Mouse (Mus musculus): ENCODE measurements at regions not wholly inside any gene's neighbourhood (a gene's known extent, or its start where the extent isn't known, plus 50 kb on each side); places are given as distances from the start of the nearest gene placed in this dataset.
"Not testable (repeated sequence)": the region's sequence is repeated elsewhere in the genome, so short reads cannot be mapped to it uniquely, and the experiment has no call there.

- no peak overlapping the region for H3K4me2 ChIP-seq (ENCODE audit: low read depth, low read length)
- no peaks in the 10 kb centered on the region for H3K9me3 ChIP-seq (ENCODE audit: control insufficient read depth, low read length)
- H3K36me3 ChIP-seq (ENCODE audit: control insufficient read depth, insufficient read depth, low read length) = no peaks in the 10 kb centered on the region
- no peak overlapping the region for H3K4me3 ChIP-seq (ENCODE audit: low read length)
- H3K27me3 ChIP-seq (ENCODE audit: control insufficient read depth, insufficient read depth, low read depth, low read length) = no peaks in the 10 kb centered on the region
- WGBS = 77% methylated on average over 4 of the region's 4 CpGs
- no peak overlapping the region for H3K27ac ChIP-seq (ENCODE audit: low read length)
- no peak for ATAC-seq (ENCODE audit: low read depth)
- H3K9ac ChIP-seq (ENCODE audit: low read length) = no peak overlapping the region
- peaks cover 18% of the 10 kb centered on the region for H3K4me1 ChIP-seq (replicated peaks; ENCODE audit: control insufficient read depth, insufficient read depth, low read length)
Measured at GRCm38 (mm10) chr13:97363214-97363613, 122.3 kb downstream of the Enc1 start.

GRCm38 (mm10) chr13:97360551-97360950 is 119.6 kb downstream of the Enc1 start:
- Histone ChIP-seq H3K4me2 (ENCODE audit: low read depth, low read length) (no peak overlapping the region), H3K4me1 (replicated peaks; ENCODE audit: control insufficient read depth, insufficient read depth, low read length) (peaks cover 13% of the 10 kb centered on the region), H3K4me3 (ENCODE audit: low read length) (no peak overlapping the region), H3K36me3 (ENCODE audit: control insufficient read depth, insufficient read depth, low read length) (no peaks in the 10 kb centered on the region), H3K27me3 (ENCODE audit: control insufficient read depth, insufficient read depth, low read depth, low read length) (no peaks in the 10 kb centered on the region), H3K27ac (ENCODE audit: low read length) (no peak overlapping the region), H3K9me3 (ENCODE audit: control insufficient read depth, low read length) (no peaks in the 10 kb centered on the region), H3K9ac (ENCODE audit: low read length) (no peak overlapping the region)
- WGBS = 28% methylated on average over 9 of the region's 9 CpGs
- ATAC-seq (ENCODE audit: low read depth) = no peak

- Histone ChIP-seq H3K27me3 (ENCODE audit: control insufficient read depth, insufficient read depth, low read depth, low read length) (no peaks in the 10 kb centered on the region), H3K27ac (ENCODE audit: low read length) (no peak overlapping the region), H3K36me3 (ENCODE audit: control insufficient read depth, insufficient read depth, low read length) (no peaks in the 10 kb centered on the region), H3K9me3 (ENCODE audit: control insufficient read depth, low read length) (no peaks in the 10 kb centered on the region), H3K4me1 (replicated peaks; ENCODE audit: control insufficient read depth, insufficient read depth, low read length) (peaks cover 7% of the 10 kb centered on the region), H3K9ac (ENCODE audit: low read length) (no peak overlapping the region), H3K4me2 (ENCODE audit: low read depth, low read length) (no peak overlapping the region), H3K4me3 (ENCODE audit: low read length) (no peak overlapping the region)
- ATAC-seq (ENCODE audit: low read depth) = no peak
- WGBS = 85% methylated on average over 8 of the region's 8 CpGs
Measured at GRCm38 (mm10) chr13:97358781-97359305, 117.9 kb downstream of the Enc1 start.

GRCm38 (mm10) chr13:97358261-97358660 is 117.4 kb downstream of the Enc1 start:
- Histone ChIP-seq H3K27me3 (ENCODE audit: control insufficient read depth, insufficient read depth, low read depth, low read length) (no peaks in the 10 kb centered on the region), H3K9me3 (ENCODE audit: control insufficient read depth, low read length) (no peaks in the 10 kb centered on the region), H3K4me1 (replicated peaks; ENCODE audit: control insufficient read depth, insufficient read depth, low read length) (peaks cover 5% of the 10 kb centered on the region), H3K9ac (ENCODE audit: low read length) (no peak overlapping the region), H3K4me3 (ENCODE audit: low read length) (no peak overlapping the region), H3K27ac (ENCODE audit: low read length) (no peak overlapping the region), H3K36me3 (ENCODE audit: control insufficient read depth, insufficient read depth, low read length) (no peaks in the 10 kb centered on the region), H3K4me2 (ENCODE audit: low read depth, low read length) (no peak overlapping the region)
- no peak for ATAC-seq (ENCODE audit: low read depth)
- 64% methylated on average over 6 of the region's 6 CpGs for WGBS

GRCm38 (mm10) chr13:97356923-97357807 is 116.3 kb downstream of the Enc1 start:
- Histone ChIP-seq H3K27ac (ENCODE audit: low read length) (no peak overlapping the region), H3K4me1 (replicated peaks; ENCODE audit: control insufficient read depth, insufficient read depth, low read length) (peaks cover 5% of the 10 kb centered on the region), H3K4me3 (ENCODE audit: low read length) (no peak overlapping the region), H3K4me2 (ENCODE audit: low read depth, low read length) (no peak overlapping the region), H3K9ac (ENCODE audit: low read length) (no peak overlapping the region), H3K27me3 (ENCODE audit: control insufficient read depth, insufficient read depth, low read depth, low read length) (no peaks in the 10 kb centered on the region), H3K9me3 (ENCODE audit: control insufficient read depth, low read length) (no peaks in the 10 kb centered on the region), H3K36me3 (ENCODE audit: control insufficient read depth, insufficient read depth, low read length) (no peaks in the 10 kb centered on the region)
- ATAC-seq (ENCODE audit: low read depth) = no peak; the same call in 1 of the 2 replicates
- 37% methylated on average over 13 of the region's 13 CpGs for WGBS

- H3K36me3 ChIP-seq (ENCODE audit: control insufficient read depth, insufficient read depth, low read length); H3K4me2 ChIP-seq (ENCODE audit: low read depth, low read length); H3K27ac ChIP-seq (ENCODE audit: low read length); H3K27me3 ChIP-seq (ENCODE audit: control insufficient read depth, insufficient read depth, low read depth, low read length); H3K9me3 ChIP-seq (ENCODE audit: control insufficient read depth, low read length); H3K9ac ChIP-seq (ENCODE audit: low read length); H3K4me1 ChIP-seq (replicated peaks; ENCODE audit: control insufficient read depth, insufficient read depth, low read length); ATAC-seq (ENCODE audit: low read depth); H3K4me3 ChIP-seq (ENCODE audit: low read length): not testable (repeated sequence)
- WGBS = 88% methylated on average over 6 of the region's 6 CpGs
Measured at GRCm38 (mm10) chr13:97355411-97355810, 114.5 kb downstream of the Enc1 start.

- Histone ChIP-seq H3K9ac (ENCODE audit: low read length) (no peak overlapping the region), H3K4me3 (ENCODE audit: low read length) (no peak overlapping the region), H3K36me3 (ENCODE audit: control insufficient read depth, insufficient read depth, low read length) (no peaks in the 10 kb centered on the region), H3K9me3 (ENCODE audit: control insufficient read depth, low read length) (no peaks in the 10 kb centered on the region), H3K27ac (ENCODE audit: low read length) (no peak overlapping the region), H3K4me1 (replicated peaks; ENCODE audit: control insufficient read depth, insufficient read depth, low read length) (peaks cover 8% of the 10 kb centered on the region), H3K4me2 (ENCODE audit: low read depth, low read length) (no peak overlapping the region), H3K27me3 (ENCODE audit: control insufficient read depth, insufficient read depth, low read depth, low read length) (no peaks in the 10 kb centered on the region)
- ATAC-seq (ENCODE audit: low read depth) = no peak
- WGBS = 51% methylated on average over 7 of the region's 7 CpGs
Measured at GRCm38 (mm10) chr13:97347696-97348095, 106.8 kb downstream of the Enc1 start.

GRCm38 (mm10) chr13:97341218-97341889 is 100.4 kb downstream of the Enc1 start:
- no peaks in the 10 kb centered on the region for H3K27me3 ChIP-seq (ENCODE audit: control insufficient read depth, insufficient read depth, low read depth, low read length)
- no peak overlapping the region for H3K4me3 ChIP-seq (ENCODE audit: low read length)
- no peaks in the 10 kb centered on the region for H3K36me3 ChIP-seq (ENCODE audit: control insufficient read depth, insufficient read depth, low read length)
- H3K9ac ChIP-seq (ENCODE audit: low read length) = no peak overlapping the region
- H3K27ac ChIP-seq (ENCODE audit: low read length) = no peak overlapping the region
- no peak overlapping the region for H3K4me2 ChIP-seq (ENCODE audit: low read depth, low read length)
- H3K9me3 ChIP-seq (ENCODE audit: control insufficient read depth, low read length) = no peaks in the 10 kb centered on the region
- WGBS = 34% methylated on average over 7 of the region's 7 CpGs
- H3K4me1 ChIP-seq (replicated peaks; ENCODE audit: control insufficient read depth, insufficient read depth, low read length) = peaks cover 10% of the 10 kb centered on the region
- ATAC-seq (ENCODE audit: low read depth) = no peak

- H3K4me1 ChIP-seq (replicated peaks; ENCODE audit: control insufficient read depth, insufficient read depth, low read length) = peaks cover 10% of the 10 kb centered on the region
- no peak; the same call in 1 of the 2 replicates for ATAC-seq (ENCODE audit: low read depth)
- no peak overlapping the region for H3K4me3 ChIP-seq (ENCODE audit: low read length)
- H3K27ac ChIP-seq (ENCODE audit: low read length) = no peak overlapping the region
- WGBS = 31% methylated on average over 3 of the region's 3 CpGs
- H3K4me2 ChIP-seq (ENCODE audit: low read depth, low read length) = no peak overlapping the region
- no peaks in the 10 kb centered on the region for H3K27me3 ChIP-seq (ENCODE audit: control insufficient read depth, insufficient read depth, low read depth, low read length)
- H3K9me3 ChIP-seq (ENCODE audit: control insufficient read depth, low read length) = no peaks in the 10 kb centered on the region
- H3K9ac ChIP-seq (ENCODE audit: low read length) = no peak overlapping the region
- no peaks in the 10 kb centered on the region for H3K36me3 ChIP-seq (ENCODE audit: control insufficient read depth, insufficient read depth, low read length)
Measured at GRCm38 (mm10) chr13:97337954-97338353, 97.0 kb downstream of the Enc1 start.
